Mouse (Mus musculus) fat pad, adult 2 months (tissue): ENCODE measurements around the gene Abca2.

ENCODE experiments used
- DNase-seq: peaks from one replicate; pipeline ENCODE4 v3.0.0-alpha.2; 2011; ENCODE audit warnings: low read depth, low spot score; ENCODE audit errors: extremely low read depth

Gene Abca2

DNA sequence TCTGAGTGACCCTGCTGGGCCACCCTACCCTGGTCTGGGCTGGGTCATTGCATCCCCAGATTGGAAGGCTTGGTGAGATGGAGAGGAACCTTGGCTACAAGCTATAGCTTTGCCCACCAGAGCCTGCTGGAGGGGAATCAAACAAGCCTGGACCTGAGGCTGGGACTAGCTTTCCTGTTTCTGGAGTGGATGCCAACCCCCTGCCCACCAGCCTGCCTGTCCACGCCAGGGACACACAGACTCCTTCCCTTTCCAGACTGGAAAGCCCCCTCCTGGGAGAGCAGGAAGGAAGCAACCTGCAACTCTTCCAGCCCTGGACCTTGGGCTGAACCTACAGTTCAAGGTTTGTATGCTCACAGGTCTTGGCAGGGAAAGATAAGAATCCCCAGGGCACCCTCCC is 4.9 kb upstream of the Abca2 start:
- DNase-seq: no peak

DNA sequence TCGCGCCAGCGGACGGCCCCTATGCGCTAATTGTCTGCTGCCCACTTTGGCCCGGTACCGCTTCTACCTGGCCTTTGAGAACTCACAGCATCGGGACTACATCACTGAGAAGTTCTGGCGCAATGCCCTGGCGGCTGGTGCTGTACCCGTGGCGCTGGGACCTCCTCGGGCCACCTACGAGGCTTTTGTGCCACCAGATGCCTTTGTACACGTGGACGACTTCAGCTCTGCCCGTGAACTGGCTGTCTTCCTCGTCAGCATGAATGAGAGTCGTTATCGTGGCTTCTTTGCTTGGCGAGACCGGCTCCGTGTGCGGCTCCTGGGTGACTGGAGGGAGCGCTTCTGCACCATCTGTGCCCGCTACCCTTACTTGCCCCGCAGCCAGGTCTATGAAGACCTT is 3.0 kb upstream of the Abca2 start:
- no peak for DNase-seq

DNA sequence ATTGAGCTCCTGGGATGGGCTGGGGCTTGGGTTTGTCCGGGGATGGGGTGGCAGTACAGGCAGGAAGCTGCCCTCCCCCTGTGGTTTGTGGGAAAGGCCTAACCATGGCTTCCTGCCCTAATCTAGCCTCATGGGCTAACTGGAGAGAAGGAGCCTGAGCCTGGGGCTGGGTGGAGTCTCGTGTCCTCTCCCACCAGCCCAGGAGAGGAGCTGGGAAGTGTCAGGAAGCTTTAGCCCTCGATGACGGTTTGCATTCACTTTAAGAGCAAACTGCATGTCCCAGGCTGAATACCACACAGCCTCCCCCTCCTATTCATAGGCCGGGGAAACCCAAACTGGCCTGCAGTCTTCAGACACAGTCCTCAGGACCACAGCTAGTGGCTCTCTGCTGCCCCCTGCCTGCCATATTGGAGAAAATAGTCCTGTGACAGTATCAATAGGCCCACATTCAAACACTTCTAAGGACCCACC is 1.7 kb upstream of the Abca2 start:
- no peak for DNase-seq

DNA sequence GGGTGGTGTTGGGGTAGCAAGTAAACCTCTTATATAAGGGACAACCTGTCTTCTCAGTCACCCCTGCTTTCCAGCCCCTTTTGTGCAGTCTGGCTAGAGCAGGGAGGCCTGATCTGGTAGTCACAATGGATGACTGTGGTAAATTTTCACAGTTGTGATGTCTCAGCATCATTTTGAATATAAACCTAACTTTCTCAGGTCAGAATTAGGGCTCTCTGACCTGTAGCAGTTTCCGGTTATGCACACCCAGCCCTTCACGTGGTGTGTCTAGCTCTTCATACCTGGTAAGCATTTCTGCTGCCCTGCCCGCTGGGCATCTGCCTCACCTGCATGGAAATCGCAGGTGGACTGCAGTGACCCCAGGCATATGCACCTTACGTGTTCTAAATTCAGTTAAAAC is 1.2 kb upstream of the Abca2 start:
- no peak for DNase-seq

DNA sequence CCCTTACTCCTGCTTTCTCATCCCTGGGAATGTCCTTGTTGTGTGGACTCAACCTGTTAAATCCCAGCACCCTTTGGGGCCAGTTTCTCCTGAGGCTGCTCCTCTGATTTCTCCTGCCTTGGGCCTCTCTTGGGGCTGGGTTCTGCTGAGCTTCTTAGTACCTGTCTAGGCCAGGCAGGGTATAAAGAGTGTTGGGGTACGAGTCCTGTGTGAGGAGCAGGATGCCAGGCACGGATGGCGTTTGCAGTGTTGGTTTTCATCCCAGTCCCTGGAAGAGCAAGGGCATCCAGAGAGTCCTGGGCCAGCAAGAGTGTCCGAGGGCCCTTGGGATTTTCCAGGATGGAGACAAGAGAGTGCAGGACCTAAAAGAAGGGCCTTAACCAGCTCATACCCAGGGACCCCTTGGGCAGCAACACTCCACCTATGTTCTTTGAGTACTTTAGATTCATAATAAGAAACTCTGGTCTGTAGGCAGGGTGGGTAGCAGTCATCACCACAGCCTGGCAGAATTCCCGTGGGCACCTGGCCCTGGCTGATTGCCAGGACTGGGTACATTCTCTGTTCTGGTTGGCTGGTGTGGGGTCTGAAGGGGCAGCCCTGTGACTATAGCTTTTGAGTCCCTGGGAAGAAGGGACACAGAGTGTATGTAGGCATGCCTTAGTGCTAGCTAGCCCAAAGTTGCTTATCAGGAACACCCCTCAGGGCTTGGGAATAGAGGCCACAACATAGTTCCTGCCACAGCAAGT is 1.1 kb downstream of the Abca2 start:
- DNase-seq: no peak

DNA sequence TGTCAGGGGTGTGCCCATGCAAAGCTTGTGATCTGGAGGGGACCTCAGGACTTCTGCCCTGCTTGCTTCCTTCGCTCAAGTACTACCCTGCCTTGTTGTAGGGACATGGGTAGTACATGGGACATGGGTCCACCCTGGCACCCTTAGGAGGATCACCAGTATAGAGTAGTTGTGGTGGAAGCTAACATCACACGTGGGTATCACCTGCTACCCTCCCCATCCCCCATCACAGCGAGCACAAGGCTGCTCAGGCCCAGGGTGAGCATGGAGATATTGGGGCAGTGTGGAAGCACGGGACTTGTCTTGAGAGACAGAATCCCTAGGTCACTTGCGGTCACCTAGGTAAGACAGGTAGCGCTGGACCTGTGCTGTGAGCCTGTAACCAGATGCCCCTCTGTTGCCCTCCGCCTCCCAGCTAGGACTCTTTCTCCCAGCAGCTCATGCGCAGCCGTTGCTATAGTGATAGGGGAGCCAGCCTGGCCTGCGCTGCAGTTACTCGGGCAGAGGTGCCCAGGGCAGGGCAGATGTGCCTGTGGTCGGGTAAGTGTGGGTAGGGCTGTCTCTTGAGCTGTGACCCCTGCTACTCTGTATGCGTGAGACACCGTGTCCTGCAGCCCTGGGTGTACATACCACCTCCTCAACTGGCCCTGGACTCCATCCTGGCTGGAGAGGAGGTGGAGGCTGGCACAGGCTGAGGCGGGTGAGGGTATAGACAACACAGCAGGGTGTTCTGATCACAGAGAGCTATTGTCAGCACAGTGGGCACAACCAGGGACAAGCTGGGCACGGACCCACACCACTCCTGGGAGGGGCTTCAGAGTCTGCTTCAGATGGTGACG is 2.1 kb downstream of the Abca2 start:
- DNase-seq: no peak

DNA sequence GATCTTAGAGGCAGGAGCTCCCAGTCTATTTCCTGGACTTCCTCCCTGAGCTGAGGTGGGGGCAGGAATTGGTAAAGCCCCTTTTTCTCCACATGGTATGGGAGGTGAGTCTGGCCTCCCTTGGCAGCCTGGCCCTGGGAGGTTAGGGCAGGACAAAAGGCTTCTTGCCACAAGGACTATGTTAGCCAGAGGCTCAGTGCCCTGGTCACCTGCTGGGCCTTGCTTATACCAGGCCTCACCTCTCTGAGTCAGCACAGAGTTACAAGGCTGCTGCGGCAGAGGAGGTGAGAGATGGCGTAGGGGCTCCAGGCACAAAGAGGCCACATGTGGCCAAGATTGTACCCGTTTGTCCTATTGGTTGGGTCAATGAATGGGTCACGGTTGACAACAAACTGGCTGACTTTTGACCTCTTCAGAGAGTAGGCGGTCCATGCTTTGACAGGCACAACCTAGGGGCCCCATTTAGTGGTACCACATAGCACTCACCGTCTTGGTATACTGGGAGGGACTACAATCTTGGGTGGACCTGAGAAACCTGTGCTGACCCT is 2.9 kb downstream of the Abca2 start:
- DNase-seq: no peak

DNA sequence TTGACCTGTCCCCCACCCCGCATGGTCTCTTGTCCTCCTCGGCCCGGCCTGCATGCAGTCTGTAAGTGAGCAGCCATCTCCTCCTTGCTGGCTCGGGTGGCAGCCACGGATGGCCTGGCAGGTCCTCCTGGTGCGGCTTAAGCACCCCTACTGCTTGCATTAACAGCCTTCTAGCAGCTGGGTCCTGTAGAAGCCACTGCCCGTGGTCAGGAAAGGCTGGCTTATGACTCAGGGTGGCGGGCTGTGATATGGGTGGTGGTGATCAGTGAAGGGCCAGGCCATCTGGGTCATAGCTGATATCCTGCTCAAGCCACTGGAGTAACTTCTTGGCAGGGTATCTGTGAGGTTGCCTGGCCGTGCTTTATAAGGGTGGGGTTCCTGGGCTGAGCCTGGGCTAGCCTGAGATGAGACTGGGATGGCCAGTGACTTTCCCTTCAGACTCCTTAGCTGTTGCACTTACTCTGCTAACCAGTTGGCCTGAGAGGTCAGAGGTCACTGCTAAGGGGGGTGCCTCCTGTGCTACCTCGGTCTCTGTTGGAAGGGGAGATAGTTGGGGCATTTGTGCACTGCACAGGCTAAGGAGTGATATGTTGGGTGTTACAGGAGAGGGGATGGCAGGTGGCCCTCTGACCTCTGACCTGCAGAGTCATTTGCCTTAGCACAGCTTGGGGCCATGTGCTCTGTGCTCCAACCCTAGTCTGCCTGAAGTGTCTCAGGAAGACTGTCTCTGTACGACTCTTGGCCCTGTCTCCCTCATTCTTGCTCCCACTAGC is 4.0 kb downstream of the Abca2 start:
- DNase-seq: no peak

DNA sequence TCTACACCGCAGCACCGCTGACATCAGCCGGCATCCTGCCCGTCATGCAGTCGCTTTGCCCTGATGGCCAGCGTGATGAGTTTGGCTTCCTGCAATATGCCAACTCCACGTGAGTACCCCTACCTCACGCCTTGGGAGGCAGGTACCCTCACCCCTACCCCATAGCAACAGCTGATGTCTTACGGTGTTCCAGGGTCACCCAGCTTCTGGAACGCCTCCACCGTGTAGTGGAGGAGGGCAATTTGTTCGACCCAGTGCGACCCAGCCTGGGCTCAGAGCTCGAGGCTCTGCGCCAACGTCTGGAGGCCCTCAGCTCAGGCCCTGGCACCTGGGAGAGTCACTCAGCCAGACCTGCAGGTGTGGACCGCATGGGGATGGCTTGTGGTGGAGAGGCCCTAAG is 4.6 kb downstream of the Abca2 start:
- DNase-seq: no peak

DNA sequence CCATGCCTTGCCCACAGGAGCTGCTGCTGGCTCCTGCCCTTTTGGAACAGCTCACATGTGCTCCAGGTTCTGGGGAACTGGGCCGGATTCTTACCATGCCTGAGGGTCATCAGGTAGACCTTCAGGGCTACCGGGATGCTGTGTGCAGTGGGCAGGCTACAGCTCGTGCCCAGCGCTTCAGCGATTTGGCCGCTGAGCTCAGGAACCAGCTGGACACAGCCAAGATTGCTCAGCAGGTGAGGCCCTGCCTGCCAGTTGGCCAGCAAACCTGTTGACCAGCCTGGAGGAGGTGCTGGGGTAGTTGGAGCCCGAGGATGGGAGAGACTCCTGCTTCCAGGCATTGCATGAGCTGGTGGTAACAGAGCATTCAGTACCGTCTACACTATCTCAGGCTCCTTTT is 5.8 kb downstream of the Abca2 start:
- no peak for DNase-seq

DNA sequence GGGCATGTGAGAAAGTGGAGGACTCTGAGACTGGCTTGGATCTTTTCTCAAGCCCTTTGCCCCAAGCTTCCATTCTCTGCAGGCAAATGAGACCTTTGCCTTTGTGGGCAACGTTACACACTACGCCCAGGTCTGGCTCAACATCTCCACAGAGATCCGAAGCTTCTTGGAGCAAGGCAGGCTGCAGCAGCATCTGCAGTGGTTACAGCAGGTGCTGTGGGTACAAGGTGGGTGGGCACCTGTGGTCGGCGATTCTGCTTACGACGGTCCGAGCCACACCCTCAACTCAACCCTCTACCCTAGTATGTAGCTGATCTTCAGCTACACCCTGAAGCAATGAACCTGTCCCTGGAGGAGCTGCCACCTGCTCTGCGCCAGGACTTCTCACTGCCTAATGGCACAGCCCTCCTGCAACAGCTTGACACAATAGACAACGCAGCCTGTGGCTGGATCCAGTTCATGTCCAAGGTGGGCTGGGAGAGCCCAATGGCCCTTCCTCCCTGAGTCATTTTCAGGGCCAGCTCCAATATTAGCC is 7.8 kb downstream of the Abca2 start:
- no peak for DNase-seq

DNA sequence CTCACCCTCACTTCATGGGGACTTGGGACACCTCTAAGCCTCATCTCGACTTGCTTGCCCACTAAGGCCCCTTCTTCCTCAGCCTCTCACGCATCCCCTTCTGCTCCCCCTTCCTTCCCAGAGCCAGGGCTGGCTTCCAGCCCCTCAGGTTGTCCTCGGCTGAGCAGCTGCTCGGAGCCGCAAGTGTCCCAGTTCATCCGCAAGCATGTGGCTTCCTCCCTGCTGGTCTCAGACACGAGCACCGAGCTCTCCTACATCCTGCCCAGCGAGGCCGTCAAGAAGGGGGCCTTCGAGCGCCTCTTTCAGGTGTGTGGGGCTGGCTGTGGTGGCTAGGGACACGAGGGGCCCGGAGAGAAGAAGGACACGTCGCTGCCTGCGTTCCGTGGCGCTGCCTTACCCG is 12.6 kb downstream of the Abca2 start:
- no peak for DNase-seq

DNA sequence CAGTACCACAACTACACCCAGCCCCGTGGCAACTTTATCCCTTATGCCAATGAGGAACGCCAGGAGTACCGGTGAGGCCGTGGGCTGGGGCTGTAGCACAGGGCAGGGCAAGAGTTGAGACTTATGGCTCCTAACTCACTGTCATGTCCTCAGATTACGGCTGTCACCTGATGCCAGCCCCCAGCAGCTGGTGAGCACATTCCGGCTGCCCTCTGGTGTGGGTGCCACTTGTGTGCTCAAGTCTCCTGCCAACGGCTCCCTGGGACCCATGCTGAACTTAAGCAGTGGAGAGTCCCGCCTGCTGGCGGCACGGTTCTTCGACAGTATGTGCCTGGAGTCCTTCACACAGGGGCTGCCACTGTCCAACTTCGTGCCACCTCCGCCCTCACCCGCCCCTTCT is 14.2 kb downstream of the Abca2 start:
- DNase-seq: no peak

DNA sequence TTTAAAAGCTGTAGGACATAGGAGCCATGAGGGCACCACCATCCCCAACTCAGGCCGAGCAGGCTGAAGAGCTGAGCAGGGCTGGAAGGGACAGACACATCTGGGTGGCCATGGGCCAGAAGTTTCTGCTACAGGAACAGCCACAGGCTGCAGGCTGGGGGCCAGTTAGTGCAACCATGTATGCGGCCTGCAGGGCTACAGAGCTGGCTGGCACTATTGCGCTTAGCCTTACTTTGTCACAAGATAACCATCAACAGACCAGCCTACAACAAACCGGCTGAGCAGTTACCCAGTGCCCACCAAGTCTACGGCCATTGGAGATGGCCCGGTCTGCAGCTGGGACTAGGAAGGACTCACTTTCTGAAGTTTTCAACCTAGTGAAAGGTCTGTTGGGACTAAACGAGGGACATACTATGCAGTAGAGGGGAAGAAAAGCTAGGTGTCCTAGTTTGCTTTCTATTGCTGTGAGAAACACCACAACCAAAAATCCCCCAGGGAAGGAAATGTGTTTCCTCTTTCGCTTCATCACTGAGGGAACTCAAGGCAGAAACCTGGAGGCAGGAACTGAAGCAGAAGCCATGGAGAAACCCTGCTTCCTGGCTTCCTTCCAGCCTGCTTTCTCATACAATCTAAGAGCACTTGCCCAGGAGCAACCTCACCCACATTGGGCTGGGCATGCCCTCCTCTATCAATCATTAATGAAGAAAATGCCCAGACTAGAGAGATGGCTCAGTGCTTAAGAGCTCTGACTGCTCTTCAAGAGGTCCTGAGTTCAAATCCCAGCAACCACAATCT is 22.5 kb downstream of the Abca2 start:
- DNase-seq: no peak

DNA sequence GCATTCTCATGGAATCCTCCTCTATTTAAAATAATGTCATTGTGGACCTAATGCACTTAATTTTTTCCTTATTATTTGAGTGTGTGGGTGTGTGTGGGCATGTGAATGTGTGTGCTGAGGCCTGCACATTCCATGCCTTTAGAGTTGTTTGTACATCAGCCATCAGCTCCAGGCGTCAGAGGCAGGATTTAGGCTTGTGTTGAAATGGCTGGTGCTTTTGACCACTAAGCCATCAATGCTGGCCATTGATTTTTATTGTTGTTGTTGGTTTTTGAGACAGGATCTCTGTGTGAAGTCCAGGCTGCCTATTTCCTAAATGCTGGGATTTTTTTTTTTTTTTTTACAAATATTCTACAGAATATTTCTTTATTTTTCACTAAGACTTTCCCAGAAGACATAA is 24.4 kb downstream of the Abca2 start:
- no peak for DNase-seq

DNA sequence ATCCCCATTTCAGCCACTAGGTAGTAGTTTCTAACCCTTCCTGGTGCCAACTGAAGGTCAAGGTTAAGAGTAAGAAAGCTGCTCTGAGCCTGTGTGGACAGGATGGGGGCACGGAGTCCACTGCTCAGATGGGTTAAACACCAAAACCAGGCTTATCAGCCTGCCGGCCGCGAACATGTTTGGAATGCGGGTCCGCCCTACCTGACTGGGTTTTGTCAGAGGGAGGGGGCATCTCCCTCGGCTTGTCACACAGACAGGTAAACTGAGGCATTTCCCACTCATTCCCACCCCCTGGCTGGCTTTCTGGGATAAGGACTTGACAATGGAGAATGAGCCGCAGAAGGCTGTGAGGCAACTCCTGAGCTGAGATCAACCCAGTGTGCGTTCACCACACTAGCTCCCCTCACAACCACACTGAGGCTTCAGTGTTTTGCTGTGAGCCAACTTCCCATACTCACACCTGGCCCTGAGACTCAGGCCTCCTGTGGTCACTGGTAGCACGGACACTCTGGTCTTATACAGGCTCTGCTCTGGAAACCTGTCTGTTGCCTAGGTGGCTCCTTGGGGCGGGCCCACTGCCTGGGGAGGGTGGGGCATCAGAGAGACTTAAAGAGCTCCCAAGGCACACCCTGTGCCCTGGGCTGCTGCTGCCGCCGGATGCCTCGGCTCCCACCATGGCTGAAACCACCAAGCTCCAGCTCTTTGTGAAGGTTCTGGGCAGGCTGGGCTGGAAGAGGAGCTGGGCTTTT is 27.9 kb downstream of the Abca2 start, which contains the start of gene Clic3:
Gene Clic3 (plus strand): TSS at position 634 of the 749 bp plus-strand sequence.
- no peak for DNase-seq

DNA sequence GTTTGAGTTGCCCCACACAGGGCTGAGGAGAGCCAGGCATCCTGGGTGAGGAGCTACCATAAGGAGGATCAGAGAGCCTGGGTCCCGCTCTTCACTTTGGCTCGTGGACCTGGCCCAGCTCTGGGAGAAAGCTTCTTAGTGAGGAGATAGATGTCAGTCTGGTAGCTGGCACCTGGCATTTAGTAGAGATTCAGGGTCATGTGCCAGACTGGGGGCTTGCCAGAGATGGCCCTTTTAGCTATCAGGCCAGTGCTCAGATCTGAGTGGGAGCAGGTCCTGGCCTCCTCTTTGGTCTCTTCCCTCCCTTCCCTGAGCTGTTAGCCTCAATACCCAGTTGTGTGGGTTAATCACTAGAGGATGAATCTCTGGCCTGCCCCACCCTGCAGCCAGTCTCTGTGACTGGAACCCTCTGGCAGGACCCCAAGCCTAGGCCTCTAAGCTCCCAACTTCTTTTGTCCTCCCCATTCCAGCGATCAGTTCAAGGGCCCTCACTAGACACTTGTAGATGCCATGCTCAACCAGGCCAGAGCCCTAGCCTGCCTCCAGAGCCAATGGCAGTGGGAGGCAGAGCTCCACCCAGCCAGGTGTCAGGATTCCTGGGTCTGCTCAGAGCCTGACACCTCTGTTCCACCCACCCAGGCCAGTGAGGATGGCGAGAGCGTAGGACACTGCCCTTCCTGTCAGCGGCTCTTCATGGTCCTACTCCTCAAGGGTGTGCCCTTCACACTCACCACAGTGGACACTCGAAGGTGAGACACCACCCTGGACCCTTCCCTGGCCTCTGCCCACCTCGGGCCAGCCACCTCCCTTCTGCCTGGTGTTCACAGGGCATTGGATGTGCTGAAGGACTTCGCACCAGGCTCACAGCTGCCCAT is 28.8 kb downstream of the Abca2 start:
- DNase-seq: no peak

DNA sequence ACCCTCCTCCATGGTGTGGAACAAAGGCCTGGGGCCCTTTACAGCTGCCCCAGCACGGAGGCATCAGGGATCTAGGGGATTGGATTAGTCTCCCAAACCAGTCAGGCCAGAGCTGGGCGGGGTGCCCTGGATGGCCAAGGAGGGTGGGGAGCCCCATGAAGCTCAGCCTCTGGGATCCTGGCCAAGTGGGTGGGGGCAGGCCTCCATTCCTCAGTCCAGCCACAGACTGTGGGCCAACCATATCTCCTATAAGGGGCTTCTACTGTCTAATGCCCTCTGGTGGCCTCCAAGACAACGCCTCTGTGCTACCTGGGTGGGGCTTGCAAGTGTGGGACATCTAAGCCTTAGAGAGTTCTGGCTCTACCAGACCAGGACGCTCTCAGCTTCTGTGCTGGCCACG is 30.4 kb downstream of the Abca2 start:
- no peak for DNase-seq

DNA sequence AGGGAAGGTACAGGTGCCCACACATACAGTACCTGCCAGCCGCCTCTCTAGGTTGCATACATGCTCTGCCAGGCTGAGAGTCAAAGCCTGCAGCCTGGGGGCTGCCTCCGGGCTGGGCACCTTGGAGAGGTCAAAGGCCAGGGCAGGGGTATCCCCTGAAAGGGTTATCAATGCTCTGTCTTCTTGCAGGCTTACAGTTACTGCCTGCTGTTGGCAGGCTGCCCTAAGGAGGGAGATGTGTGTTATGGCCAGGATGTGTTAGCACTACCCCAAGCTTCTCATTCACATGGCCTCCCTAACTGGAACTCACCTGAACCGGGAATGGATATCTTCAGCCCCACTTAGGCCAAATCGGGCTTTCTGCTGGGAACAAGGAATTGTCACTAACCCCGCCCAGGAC is 31.6 kb downstream of the Abca2 start:
- DNase-seq: no peak
